Mouse (Mus musculus) left cerebral cortex, postnatal 4 days (tissue): ENCODE measurements at regions not wholly inside any gene's neighbourhood (a gene's known extent, or its start where the extent isn't known, plus 50 kb on each side); places are given as distances from the start of the nearest gene placed in this dataset.
A peak's percentile ranks its signal among the peaks of the same experiment; 100 is the strongest.

ENCODE experiments used
- DNase-seq: peaks from one replicate; pipeline ENCODE4 v3.0.0-alpha.2; 2022
- intact Hi-C: fragments of 180-260 bp; cut with DNase I; formaldehyde crosslinking; loops from one replicate; pipeline ENCODE4 v1.15.1; 2025

DNA sequence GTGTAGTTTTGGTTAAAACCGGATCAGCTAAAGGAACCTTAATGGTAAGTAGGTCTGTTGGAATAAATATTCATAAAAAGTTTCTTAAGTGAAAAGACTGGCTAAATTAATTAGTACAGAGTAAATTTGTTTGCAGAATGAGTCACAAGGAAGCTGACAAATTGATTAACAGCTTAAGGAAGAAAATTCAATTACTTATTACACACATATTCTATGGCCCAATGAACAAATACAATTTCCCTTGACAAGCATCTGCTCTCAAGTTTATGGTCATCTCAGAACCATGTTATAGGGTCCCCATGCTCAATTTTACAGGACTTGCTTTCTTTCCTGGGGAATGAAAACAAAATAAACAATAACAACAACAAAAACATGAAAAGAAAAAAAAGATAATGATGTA is 231.4 kb upstream of the Frg1 start:
- intact Hi-C loops, result no loop called here
- DNase-seq, result no peak

DNA sequence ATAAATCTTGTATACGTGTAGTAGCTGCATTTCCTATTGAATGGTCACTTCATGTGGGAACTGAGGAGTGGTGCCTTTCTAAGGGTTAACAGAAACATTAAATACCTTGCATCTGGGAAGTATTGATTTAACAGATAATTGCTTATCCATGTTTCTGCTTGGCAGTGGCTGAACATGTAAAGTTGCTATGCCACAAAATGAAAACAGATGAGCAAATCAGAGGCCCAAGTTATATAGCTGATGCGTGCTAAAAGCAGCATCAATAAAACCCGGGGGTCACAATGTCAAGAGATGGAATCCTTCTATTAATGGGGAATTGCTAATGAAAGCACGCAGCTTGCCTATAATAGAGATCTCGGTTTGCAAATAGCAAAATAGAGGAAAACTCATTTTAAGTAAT is 227.8 kb upstream of the Frg1 start:
- DNase-seq, result no peak
- intact Hi-C loops, result no loop called here

DNA sequence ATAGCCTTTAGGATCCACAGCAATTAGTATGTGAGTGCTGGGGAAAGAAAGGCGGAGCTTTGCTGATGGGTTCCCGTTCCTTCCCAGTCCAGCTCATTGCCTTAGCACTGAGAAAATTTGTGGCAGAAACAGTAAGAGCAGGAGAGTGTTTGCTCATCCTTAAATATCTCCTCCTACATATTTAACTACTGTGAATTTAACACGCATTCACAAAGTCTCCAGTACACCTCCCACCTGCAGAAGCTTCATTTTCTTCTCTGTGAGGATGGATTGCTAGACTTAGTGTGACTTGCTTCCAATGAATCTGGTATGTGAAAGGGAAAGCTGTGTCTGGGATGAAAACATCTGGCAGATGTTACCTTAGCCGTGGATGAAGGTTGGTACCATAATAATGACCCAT is 207.0 kb upstream of the Frg1 start:
- intact Hi-C loops, result no loop called here
- DNase-seq, result no peak

DNA sequence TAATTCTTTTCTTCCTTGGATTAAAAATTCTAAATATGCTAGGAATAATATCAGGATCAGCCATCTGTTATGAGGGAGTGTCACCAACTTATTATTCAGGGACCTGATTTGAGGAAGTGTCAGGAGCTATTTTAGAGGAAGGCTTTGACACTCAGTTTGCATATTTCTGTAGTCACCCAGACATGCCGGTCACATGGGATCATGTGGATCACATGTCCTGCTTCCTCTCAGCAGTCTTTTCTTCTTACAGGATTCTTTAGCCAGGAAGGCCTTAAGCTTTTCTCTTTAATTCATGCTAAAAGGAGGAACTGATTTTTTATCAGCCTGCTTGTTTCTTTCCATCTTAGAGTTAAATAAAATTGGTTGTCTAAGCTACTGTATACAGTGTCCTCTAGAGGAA is 183.4 kb upstream of the Frg1 start:
- intact Hi-C loops, result no loop called here
- DNase-seq, result no peak

DNA sequence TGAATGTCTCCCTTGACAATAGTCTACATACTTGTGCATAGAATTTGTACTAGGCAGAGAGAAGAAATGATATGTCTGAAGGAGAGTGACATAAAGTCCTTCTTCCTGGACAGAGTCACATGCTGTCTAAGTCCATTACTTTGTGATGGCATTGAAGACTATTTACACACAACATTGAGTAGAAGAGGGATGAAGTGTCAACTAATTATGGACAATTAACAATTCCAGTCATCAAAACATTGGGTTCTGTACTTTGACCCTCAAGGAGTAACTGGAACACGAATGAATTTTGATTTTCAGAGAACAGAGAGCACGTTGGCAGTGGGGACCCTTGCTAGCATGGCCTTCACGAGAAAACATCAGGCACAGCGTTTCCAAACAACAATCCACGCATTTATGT is 177.6 kb upstream of the Frg1 start:
- DNase-seq, result no peak

DNA sequence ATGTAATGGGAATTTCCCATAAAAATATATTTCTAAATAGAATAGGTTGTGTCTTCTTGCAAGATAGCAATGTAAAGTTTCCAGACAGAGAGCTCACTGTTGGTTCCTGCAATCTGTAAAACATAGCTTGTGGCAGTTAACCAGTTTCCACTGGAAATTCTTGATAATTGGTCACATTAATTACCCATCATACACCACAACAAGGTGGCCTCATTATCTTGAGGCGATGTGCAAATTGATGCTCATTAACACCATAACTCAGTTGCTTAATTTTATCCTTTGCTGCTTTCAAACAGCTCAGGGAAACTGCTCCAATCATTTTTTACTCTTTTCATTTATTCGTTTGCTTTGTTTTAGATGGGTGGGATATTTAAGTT is 176.8 kb upstream of the Frg1 start:
- no peak for DNase-seq
- intact Hi-C loops, result no loop called here

More for the DNA sequence above, 177.6 kb upstream of the Frg1 start:
- intact Hi-C loops, result no loop called here

DNA sequence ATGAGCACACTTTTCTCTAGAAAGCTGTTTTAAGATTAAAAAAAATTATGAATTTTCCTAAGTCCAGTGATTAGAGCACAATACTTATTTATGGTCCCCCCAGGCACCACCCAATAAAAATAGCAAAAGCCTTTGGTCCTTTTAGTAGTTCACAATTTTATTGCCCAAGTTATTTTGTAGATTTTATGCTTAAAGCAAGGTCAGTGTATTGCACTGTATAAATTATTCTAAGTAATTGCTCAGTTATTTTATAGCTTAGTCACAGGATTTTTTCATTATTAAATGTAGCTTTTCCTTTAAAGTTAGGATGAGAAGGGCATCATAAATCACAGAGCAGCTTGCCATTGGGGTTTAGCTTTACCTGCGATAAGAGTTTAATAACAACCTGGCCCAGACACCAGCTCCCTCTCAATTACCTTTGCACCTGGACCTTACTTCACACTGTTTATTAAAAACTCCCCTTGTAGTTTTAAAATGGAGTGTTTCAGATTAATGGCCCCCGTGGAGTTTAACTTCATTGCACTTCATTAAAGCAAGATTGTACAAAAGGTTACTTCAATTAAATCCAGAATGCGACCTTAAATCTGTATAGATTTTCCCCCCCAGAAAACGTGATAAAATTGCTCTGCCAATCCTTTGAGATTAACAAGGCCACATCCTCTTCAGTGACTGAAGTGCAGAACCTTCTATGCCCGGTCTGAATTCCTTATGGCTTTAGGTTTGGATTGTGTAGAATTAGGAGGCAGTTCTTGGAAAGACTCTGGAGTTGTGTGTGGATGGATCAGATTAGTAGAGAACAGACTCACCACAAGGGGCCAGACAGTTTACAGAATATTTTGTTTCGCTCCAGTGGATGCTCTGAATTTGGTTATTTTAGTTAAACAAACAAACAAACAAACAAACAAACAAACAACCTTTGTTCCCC is 176.1 kb upstream of the Frg1 start:
- intact Hi-C loops, result no loop called here
- DNase-seq, result no peak

DNA sequence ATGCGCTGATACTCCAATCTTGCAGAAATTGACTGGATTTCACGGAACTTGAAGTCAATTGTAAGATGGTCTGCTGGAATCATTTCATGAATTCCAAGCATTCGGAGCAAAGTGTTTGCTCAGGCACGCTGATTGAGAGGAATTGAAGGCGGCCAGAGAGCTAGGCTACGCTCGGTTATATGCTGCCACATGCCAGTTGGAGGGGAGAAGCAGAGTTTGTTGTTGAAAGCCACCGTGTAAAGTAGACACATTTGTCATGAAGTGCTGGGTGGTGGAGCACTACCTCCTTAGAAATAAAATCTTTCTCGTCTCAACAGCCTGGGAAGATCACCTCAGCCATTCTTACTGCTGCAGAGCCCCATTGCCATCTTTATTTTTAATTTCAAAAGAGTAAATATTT is 175.3 kb upstream of the Frg1 start:
- no peak for DNase-seq
- intact Hi-C loops, result no loop called here

DNA sequence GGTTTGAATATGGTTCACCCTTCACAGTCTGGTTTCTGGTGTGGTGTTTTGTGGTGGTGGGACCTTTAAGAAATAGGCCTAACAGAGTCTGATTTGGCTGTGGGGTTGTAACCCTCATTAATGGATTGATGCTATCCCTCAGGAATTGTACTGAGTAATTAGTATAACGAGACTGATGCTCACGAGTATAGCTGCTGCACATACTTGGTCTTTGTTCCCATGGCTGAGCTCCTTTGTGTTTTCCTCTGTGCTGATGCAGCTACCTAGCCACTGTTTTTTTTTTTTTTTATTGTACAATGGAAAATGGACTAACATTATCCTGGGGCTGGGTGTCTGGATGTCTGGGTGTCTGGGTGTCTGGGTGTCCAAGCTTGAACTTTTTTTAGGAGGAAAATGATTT is 171.3 kb upstream of the Frg1 start:
- no peak for DNase-seq
- intact Hi-C loops, result no loop called here

DNA sequence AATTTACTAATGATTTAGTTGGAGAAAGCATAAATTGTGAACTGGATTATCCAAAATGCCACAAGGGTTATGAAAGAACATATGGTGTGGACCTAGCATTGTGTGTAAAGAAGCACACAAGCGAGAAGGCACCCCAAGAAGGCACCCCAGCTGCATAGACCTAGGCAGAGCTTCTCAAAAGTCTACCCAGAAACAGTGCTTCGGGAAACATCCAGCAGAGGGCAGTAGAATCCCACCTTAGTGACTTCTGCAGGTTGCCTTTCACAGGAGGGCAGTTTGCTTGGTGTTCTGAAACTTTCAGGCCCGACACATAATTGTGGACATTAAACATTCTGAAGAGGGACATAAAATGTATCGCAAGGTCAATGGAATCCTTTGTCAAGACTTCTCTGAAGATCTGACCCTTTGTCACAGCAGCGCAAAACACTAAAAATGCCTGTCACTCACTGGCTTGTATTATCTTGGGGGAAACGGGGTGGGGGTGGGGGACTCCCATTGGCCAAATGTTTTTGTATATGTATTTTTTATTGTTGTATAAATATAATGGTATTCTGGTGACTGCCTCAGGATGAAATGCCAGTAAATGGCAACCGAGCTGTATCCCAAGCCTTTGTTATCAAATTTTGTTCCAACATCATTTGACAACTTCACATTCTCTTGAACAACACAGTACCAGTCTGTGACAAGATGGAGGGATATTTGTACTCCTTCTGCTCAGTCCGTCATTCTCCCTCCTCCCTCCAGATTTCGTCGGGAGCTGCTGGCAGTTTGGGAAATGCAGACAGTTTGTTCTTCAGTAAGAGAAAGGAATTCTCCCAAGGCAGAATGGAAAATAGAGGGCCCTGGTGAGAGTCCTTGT is 156.4 kb upstream of the Frg1 start:
- intact Hi-C loops, result no loop called here
- peak; percentile 83 for DNase-seq

DNA sequence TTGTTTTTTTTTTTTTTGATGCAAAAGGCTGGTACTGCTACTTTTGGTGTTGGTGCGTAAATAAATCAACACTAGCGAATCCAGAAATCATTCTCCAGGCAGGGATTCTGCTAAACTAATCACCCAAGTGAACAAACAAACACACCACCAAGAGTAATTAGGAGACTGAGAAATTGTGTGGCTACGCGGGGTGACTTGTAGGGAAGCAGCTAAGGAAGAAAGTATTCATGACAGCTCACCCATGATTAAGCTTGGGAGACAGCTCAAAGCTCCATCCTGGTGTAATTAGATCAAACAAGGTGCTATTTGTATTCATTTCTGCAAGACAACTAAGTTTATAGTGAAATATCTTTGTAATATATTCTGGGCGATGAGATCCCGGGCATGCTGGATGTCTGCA is 153.7 kb upstream of the Frg1 start:
- DNase-seq, result no peak
- intact Hi-C loops, result no loop called here

DNA sequence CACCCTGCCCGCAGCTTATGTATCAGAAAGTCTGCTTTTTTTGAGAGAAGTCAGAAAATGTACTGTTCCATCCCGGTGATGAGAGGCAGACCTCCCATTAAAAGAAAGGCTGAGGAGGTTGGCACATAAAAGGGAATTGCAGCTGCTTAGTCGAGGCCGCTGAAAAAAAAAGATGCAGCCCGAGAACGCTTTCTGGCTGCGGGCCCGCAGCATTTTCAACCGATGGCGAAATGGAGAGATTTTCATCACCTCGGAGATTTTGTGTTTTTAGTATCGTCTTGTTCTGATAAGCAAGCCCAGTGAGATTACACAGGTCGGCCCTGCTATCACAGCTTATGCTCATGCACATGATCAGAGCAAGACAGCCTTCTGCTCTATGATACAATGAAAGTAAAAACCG is 145.1 kb upstream of the Frg1 start:
- intact Hi-C loops, result loop anchor here (10.0 kb wide), 1 partner anchor 107 kb away; no protein-coding TSS in a partner anchor
- no peak for DNase-seq

DNA sequence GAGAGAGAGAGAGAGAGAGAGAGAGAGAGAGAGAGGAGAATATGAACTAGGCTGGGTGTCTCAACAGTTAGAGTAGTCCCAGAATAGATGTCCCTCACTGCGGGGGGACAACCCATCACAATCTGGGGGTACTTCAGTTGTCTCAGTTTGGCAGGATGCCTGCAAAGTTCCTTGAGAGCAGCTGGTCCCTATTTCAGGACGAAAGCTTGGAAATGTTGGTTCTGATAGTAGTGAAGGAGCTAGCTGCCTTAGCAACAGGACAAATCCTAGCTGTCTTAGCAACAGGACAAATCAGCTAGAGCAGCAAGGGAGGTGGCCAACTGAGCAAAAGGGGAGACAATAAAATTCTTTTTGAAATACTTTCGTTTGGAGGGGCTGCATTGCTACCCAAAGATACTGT is 139.9 kb upstream of the Frg1 start:
- DNase-seq, result no peak
- intact Hi-C loops, result no loop called here

DNA sequence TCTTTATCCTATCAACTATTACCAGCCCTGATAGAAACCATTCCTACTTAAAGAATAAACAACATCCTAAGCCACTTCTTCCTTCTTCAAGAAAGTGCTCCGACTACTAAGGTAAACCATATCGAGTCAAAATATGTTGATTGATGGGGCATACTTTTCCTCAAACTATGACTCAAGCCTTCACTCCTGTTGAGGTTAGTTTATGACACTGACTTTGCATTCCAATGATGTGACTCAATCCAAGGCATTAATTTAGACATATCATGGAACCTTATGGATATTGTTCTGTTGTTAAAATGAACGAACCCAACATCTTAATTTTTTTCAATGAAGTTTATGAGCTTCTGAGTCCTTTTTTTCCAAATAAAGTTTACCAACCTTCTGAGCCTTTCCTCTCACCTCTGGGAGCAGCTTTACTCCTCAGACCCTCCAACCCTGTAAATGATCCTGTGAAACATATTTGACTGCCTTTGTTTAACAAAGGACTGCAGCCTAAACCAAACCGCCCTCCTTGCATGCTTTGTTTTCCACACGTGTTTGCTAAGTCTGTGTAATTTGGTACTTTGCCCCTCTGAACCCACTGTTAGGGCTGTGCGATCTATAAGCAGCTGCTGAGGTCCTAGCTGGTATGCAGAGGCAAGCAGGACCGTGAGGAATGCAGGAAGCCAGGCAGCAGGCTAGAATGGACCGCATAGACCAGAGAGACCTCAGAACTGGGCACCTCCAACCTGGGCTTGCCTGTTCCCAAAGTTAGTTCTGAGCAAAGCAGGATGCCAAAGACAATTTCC is 136.1 kb upstream of the Frg1 start:
- no peak for DNase-seq
- intact Hi-C loops, result no loop called here

DNA sequence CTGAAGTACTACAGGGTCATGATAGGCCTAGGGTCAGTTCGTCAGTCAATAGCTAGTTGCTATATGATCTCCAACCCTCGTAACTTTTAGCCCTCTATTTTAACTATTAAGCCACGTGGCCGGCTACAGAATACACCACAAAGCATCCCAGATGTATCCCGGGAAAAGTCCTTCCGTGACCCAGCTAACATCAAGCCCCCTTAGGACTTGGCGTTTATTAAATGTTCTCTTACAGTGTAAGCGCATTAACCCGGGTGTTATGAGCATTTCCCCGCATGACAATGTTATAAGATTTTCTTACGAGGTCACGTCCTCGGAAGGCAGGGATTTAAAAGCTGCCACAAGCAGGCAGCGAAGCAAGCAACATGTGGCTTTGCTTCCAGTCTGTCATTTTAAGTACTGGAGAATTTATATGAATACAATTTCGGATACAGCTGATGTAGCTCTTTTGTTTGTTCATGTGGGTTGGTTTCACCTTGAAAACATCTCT is 135.1 kb upstream of the Frg1 start:
- no peak for DNase-seq
- intact Hi-C loops, result no loop called here

DNA sequence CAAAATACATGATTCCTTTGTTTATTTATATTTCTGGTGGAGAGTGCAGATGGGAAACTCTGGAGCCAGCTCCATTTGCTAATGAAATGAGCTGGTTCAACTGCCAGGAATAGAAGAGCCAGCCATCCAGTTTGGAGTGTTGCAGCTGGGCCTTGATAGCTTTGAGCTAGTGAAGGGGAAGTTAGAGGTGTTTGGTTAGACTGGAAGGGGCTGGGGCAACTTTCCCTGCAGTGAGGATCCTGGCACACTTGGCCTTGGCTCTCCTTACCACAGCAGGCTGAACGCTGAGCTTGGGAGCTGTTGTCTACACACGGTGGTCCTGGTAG is 133.2 kb upstream of the Frg1 start:
- peak; percentile 75 for DNase-seq
- intact Hi-C loops, result no loop called here

DNA sequence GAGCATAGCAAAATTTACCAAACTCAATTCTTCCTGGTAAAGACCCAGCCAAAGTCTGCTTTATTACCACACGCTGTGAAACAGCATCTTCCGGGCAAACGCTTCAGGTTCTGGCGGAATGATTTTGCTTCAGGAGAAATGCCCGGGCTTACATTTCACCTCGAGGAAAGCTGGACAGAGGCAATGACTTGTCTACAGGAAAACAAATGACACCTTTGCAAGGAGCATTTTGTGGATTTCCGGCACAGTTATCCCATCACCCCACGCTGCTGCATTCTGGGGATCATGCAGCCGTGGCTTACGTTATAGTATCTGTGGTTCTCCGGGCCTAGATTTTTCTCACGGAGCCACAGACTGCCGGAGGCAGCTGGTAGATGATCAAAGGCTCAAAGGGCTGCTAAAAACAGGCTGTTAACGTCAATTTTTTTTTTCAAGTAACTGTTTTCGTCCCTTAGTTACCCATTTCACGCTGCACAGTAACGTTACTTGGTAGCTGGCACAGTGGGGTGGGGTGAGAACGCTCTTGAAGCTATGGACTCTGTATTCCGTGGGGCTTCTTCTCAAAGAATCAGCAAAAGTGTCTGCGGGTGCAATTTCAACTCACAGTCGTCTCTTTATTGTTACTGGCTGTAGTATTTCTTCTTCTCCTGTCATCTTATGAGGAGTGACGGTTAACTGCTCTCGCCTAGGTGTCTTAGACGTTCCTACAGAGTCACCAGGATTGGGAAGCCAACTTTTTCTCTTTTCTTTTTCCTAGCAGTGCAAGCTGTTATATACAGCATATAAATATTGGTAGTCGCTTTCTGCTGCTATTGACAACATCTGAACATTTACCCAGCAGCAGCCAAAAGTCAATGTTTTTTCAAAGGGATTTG is 132.6 kb upstream of the Frg1 start:
- DNase-seq, result peak; percentile 10
- intact Hi-C loops, result no loop called here

DNA sequence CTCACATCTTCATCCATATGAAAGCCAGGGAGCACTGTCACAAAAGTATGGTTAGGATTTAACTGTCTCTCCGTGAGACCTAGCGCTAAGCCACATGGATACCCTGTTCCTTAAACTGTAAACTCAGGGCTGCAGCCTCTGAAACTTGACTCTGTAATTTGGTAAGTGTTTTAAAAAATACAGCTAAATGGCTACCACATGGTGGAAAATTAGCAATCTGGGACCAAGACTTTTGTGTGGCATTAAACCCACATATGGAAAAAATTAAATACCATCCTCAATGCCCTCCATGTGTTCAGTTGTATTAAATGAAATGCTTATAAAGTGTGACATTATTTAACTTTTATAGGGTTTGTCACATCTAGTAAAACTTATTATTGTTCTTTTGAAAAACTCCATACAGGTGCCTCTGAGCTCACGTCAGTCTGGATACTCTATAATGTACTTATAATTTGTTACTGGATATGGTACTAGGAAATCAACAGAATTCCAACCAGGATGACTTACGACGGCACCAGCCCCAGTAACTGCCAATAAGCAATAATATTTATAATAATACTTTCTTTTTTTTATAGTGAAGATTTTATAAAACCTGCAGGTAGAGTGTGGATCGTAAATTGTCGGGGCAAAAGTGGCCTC is 131.0 kb upstream of the Frg1 start:
- DNase-seq, result no peak
- intact Hi-C loops, result no loop called here

DNA sequence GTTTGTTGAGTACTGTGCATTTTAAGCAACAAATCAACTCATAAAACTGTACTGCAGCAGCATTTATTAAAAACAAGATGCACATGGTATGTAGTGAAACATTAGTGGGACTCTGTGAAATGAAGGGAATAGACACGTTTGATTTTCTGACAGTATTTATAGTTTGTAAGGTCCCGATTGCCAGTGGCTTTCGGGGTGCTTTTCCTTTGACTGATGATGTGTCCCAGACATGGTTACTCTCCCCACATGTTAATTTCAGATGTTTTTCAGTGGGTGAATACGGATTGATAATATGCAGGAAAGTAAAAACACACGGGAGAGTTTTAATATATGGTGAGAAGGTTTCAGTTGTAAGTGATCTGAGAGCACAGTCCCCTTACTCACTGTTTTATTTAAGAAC is 115.3 kb upstream of the Frg1 start:
- DNase-seq, result no peak
- intact Hi-C loops, result no loop called here

DNA sequence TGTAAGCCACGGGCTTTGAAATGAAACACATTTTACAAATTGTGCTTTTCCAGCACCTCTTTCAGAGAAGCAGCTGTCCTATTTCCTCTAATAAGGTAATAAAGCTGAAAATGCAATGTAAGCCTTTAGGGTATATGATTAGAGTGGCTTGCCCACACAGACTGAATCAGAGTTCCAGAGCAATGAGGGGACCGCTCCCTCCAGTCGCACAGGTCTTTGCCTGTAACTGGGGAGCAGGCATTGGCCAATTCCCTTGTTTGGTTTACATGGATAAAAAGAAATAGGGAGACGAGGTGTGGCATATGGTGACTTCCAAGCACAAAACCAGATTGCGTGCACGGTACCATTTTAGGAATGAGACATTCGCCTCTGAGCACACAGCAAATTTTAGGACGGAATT is 112.7 kb upstream of the Frg1 start:
- intact Hi-C loops, result no loop called here
- no peak for DNase-seq
